Mouse (Mus musculus): ENCODE data around the gene Rab36. TPM values are rescaled to one million over a fixed set of nuclear protein-coding genes. Genes with fewer than 3 reads are reported as not detected.

Gene Rab36
- polyA plus RNA-seq, 1 experiment = 1.2 TPM

GRCm38 (mm10) chr10:75098446-75099183 lies 61.8 kb downstream of the Rab36 start:
- no peak for TF ChIP-seq POLR2A (IDR thresholded peaks at IDR 0.05; ENCODE audit: insufficient read depth, low read length)
- no peak for TF ChIP-seq CTCF (IDR thresholded peaks at IDR 0.05; ENCODE audit: low read depth, low read length)
- TF ChIP-seq EP300 (IDR thresholded peaks at IDR 0.05; ENCODE audit: insufficient read depth, low read depth, low read length) = no peak

DNA sequence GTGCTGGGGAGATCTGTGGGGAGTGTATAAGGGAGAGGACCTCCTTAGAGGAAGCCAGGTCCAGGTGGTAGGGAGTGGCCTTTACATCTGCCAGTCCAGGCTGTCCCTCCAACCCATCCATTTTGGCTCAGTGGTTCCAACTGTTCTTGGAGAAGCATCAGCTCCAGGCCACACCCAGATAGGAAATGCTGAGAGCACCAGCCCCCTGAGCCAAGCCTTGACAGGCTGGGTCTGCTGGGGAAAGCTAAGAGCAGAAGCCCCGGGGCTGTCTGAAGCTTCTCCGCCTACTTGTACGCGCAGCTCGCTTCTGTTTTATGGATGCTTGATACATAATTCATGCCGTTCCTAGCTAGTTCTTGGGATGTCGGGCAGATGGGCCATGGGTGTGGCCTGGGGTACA lies 63.4 kb downstream of the Rab36 start:
- H3K4me1 ChIP-seq (ENCODE audit: control insufficient read depth, insufficient read depth, low read length) = peaks cover 6% of the 10 kb centered on the region
- H3K27me3 ChIP-seq (ENCODE audit: control insufficient read depth, insufficient read depth, low read length, poor library complexity, severe bottlenecking) = no peaks in the 10 kb centered on the region

More at GRCm38 (mm10) chr10:75098446-75099183, 61.8 kb downstream of the Rab36 start:
- no peaks in the 10 kb centered on the region for H3K9me3 ChIP-seq (replicated peaks; ENCODE audit: control insufficient read depth, insufficient read depth, low read length, poor library complexity, severe bottlenecking)
- H3K27ac ChIP-seq (ENCODE audit: insufficient read depth, low read length) = no peak overlapping the region
- H3K4me1 ChIP-seq (ENCODE audit: control insufficient read depth, insufficient read depth, low read length) = peaks cover 1% of the 10 kb centered on the region
- no peak overlapping the region for H3K9ac ChIP-seq (ENCODE audit: low read depth, poor library complexity, severe bottlenecking)
- no peaks in the 10 kb centered on the region for H3K36me3 ChIP-seq (ENCODE audit: control insufficient read depth, insufficient read depth, low read length, poor library complexity, severe bottlenecking)
- H3K4me3 ChIP-seq (ENCODE audit: low read depth, low read length) = no peak overlapping the region
- H3K27me3 ChIP-seq (ENCODE audit: control insufficient read depth, insufficient read depth, low read length, poor library complexity, severe bottlenecking) = no peaks in the 10 kb centered on the region

DNA sequence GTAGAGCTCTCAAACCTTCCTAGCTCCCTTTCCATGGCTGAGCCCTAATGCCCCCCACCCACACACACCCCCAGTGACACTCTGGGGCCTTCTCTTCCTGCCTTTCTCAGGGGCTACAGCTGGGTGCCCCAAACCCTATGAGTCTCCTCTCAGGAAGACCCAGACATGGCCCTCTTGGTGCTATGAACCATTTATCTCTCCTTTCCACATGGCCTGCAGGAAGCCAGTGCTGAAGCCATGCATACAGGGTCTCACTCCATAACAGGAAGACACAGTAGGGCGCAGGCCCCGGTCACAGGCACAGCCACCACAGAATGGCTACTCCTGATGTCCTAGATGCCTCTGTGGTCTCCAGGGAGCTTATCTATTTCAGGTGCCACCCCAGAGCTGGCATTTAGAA lies 66.6 kb downstream of the Rab36 start:
- no peaks in the 10 kb centered on the region for H3K27me3 ChIP-seq (ENCODE audit: control insufficient read depth, insufficient read depth, low read length, poor library complexity, severe bottlenecking)
- no peak for TF ChIP-seq CTCF (IDR thresholded peaks at IDR 0.05; ENCODE audit: low read depth, low read length)
- TF ChIP-seq EP300 (IDR thresholded peaks at IDR 0.05; ENCODE audit: insufficient read depth, low read depth, low read length) = no peak
- TF ChIP-seq POLR2A (IDR thresholded peaks at IDR 0.05; ENCODE audit: insufficient read depth, low read length) = no peak
- H3K27ac ChIP-seq (ENCODE audit: insufficient read depth, low read length) = no peak overlapping the region
- H3K4me1 ChIP-seq (ENCODE audit: control insufficient read depth, insufficient read depth, low read length) = peaks cover 9% of the 10 kb centered on the region
- no peaks in the 10 kb centered on the region for H3K36me3 ChIP-seq (ENCODE audit: control insufficient read depth, insufficient read depth, low read length, poor library complexity, severe bottlenecking)
- H3K9me3 ChIP-seq (replicated peaks; ENCODE audit: control insufficient read depth, insufficient read depth, low read length, poor library complexity, severe bottlenecking) = no peaks in the 10 kb centered on the region
- H3K9ac ChIP-seq (ENCODE audit: low read depth, poor library complexity, severe bottlenecking) = no peak overlapping the region
- H3K4me3 ChIP-seq (ENCODE audit: low read depth, low read length) = no peak overlapping the region

More for the DNA sequence above, 63.4 kb downstream of the Rab36 start:
- TF ChIP-seq POLR2A (IDR thresholded peaks at IDR 0.05; ENCODE audit: insufficient read depth, low read length) = no peak
- TF ChIP-seq EP300 (IDR thresholded peaks at IDR 0.05; ENCODE audit: insufficient read depth, low read depth, low read length) = no peak
- TF ChIP-seq CTCF (IDR thresholded peaks at IDR 0.05; ENCODE audit: low read depth, low read length) = no peak
- Histone ChIP-seq H3K36me3 (ENCODE audit: control insufficient read depth, insufficient read depth, low read length, poor library complexity, severe bottlenecking) (no peaks in the 10 kb centered on the region), H3K27ac (ENCODE audit: insufficient read depth, low read length) (no peak overlapping the region), H3K9me3 (replicated peaks; ENCODE audit: control insufficient read depth, insufficient read depth, low read length, poor library complexity, severe bottlenecking) (no peaks in the 10 kb centered on the region), H3K9ac (ENCODE audit: low read depth, poor library complexity, severe bottlenecking) (no peak overlapping the region), H3K4me3 (ENCODE audit: low read depth, low read length) (no peak overlapping the region)

Other genes starting within 250 kb of the Rab36 start
- gene Gnaz, start 69.9 kb upstream of the Rab36 start, polyA plus RNA-seq (2011; ENCODE audit: insufficient read depth, insufficient read length, low read depth, missing spikeins) = 3.1 and 4.0 TPM in 2 replicates
- gene Rsph14, start 4.5 kb upstream of the Rab36 start, polyA plus RNA-seq (2011; ENCODE audit: insufficient read depth, insufficient read length, low read depth, missing spikeins) = not detected in 2 replicates
- 22.9 and 28.2 TPM in 2 replicates for gene Bcr, start 23.5 kb downstream of the Rab36 start, polyA plus RNA-seq (2011; ENCODE audit: insufficient read depth, insufficient read length, low read depth, missing spikeins)
- gene Specc1l, start 175.0 kb downstream of the Rab36 start, polyA plus RNA-seq (2011; ENCODE audit: insufficient read depth, insufficient read length, low read depth, missing spikeins) = 41.2 and 41.5 TPM in 2 replicates

Data from ES-Bruce4 (cell line).